Mouse (Mus musculus): ENCODE results near the gene 1700013G24Rik.

1700013G24Rik gene

DNA sequence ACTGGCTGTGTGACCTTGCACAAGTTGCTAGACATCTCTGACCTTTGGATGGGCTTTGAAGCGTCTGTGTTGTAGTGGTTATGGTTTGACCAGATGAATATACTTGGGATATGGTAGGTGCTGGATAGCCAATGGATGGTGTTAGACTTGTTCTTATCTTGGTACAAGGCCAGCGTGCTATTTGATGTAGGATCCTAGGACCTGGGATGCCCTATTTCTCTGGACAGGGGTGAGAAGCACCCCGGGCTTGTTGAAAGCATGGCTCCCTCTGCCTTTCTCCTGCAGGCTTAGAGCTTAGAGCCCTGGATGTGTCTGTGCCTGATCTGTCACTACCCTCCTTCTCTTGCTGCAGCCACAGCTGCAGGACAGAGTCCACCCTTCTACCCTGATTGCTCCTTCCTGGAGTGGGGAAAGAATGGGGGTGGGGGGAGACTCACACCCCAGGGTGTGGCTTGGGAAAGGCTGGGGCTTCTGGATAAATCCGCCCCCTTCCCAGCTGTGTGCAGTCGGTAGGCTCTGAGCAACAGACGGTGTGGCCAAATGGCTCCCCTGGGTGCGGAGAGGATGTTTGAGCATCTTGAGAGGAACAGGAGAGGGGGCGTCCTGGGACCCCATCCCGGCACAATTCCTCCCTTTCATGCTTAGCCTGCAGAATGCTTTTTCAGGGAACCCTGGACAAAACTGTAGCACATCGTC is 23.1 kb downstream of the 1700013G24Rik start:
- DNase-seq (ENCODE audit: low spot score): no peak

DNA sequence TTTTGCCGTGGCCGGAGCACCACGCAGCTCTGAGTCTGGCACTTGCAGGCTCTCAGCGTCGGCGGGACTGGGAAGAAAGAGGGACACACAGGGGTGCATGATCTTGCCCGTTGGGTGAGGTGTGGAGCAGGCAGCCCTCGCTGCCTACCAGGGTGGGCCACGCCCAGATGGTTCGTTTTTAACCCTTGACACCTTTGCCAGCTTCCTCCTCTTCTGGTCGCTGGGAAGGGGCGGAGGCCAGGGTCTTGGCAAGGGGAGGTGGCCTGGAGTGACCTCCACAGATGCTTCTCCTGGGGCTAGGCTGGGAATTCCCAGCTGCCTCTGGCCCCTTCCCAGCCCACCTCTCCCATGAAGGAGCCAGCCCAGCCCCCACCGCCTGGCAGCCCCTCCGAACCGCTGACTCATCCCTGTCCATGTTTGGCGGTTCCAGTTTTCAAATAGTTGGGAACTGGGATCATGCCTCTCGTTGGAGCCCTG is 23.7 kb downstream of the 1700013G24Rik start:
- DNase-seq (ENCODE audit: low spot score): no peak

DNA sequence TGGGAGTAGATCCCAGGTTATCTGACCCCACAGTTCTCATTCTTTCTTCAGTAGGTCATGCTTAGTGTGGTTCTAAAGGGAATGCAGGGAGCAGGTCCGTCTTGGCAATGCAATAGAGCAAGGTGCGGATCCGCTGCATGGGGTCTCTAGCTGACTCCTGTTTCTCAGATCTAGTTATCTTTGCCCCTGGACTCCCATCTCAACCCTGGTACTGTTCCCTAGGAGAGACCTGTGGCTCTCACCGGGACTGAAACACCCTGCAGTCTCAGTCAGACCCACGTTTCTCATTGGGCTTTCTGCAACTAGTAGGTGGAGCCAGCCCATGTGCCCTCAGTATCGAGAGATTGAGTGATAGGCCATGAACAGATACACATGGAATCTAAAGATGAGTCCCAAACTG is 24.5 kb downstream of the 1700013G24Rik start:
- no peak for DNase-seq (ENCODE audit: low spot score)

DNA sequence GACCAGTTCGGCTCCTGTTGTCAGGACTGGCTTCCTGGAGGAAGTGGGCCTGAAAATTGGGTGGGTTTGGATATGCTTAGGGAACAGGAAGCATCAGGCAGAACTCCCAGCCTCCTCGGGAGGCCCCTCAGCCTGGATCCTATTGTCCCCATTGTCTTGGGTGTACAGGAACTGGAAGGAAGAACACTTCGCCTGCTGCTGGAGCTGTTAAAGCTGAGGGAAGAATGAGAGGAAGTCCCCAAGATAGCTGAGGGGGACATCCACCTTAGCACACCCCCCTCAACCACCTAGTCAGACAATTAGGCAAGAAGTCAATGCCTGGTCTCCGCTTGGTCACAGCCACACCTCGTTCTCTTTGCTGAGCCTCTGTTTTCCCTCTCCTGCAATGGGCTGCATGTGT is 25.2 kb downstream of the 1700013G24Rik start:
- DNase-seq (ENCODE audit: low spot score): no peak

DNA sequence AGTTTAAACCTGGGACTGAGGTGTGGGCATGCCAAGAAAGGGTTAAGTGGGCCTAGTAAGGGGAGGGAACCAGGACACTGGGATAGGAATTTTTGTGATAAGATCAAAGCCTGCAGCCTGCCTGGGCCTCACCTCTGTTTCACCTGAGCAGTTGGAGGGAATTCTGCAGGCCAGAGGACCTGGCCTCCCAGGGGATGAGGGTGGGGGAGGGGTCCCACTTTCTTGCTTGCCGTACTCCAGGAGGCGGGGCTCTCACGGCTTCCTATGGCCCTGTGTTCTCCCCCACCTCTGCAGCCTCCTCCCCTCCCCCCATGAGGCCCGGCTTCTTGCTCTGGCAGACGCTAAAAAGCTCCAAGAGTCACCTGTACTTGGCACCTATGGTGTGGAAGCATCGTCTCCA is 26.7 kb downstream of the 1700013G24Rik start:
- no peak for DNase-seq (ENCODE audit: low spot score)

DNA sequence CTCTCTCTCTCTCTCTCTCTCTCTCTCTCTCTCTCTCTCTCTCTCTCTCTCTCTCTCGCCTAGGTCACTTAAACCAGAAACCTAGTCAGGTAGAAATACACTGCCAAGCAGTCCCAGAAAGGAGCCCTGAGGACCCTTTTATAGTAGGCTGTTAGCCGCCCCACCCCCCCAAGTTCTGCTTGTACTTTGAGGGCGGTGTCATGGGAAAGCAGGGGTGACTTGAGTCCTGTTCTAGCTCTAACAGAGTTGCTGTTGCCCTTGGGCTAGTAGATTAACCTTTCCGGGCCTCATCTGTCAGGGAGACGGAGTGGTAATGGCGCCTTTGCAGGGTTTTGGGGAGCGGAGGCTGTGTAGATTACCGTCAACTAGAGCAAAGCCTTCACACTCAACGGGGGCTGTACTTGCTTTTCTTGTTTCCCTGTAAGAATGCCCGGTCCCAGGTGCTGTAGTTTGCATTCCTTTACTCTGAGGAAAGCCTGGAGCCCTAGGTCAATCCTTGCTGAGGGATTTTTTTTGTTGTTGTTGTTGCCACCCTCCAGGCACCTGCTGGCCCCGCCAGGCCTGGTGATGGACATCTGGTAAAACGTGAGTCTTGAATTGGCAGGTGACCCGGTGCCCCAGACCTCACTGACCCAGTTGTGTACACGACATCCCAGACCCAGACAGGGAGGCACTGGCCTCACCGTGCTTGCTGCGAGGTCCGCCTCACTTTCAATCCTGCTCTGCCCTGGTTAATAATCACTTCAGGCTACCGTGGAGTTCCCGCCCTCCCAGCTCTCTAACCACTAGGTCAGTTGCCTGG is 27.3 kb downstream of the 1700013G24Rik start:
- DNase-seq (ENCODE audit: low spot score): no peak

DNA sequence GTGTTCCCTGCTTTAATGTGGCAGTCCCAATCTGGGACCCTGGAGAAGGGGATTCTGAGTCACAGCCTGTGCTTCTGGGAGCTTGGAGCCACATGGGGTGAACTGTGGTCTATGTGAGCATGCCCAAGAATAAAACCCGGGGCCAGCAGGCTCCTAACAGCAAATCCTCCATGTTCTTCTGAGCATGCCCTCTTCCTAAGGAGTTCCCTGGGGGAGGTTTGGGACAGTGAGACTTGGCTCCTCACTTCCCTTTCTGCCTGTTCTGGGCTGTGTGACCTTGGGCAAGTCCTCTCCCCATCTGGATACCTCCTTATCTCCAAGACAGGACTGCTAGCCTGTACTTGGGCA is 27.9 kb downstream of the 1700013G24Rik start:
- no peak for DNase-seq (ENCODE audit: low spot score)

DNA sequence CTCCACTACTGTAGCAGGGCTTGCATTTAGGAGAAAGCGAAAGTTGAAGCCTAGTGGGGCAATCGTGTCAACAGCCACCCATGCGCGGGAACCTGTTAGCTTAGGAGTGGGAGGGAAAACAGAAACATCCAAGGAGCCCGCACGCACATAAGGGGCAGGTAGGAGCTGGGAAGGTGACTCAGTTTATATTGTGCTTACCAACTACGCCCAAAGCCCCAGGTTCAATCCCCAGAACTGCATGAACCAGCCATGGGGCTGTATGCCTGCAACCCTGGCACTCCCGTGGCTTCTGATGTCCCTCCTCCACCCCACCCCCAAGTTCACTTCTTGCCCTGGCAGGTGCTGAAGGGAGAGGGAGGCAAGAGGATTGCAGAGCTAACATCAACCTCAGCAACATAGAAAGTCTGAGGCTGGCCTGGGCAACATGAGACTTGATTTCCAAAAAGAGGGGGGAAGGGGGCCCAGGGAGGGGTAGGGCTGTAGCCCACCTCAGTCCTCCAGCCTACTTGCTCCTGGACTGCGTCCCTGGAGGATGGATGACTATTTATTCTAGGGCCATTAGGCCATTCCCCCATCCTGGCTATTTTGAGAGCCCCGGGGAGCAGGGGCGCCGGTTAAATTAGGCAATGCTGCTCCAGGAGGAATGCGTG is 28.4 kb downstream of the 1700013G24Rik start:
- DNase-seq (ENCODE audit: low spot score): no peak

DNA sequence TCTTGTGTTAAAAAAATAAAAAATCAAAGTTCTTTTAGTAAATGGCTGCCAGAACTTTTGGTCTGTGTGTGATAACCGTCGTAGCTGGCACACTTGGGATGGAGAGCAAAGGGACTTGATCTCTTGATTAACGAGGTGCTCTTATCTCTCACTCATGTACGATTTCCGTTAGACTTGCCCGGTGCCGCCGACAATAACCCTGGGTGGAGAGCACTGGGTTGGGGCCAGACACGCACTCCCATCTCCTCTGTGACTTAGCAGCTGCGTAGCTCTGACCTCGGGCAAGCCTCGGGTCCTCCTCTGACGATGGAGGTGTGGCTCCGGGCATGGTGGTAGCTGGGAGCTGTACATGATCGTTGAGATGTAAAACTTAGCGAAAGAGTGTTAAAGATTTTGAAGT is 30.8 kb downstream of the 1700013G24Rik start:
- no peak for DNase-seq (ENCODE audit: low spot score)

DNA sequence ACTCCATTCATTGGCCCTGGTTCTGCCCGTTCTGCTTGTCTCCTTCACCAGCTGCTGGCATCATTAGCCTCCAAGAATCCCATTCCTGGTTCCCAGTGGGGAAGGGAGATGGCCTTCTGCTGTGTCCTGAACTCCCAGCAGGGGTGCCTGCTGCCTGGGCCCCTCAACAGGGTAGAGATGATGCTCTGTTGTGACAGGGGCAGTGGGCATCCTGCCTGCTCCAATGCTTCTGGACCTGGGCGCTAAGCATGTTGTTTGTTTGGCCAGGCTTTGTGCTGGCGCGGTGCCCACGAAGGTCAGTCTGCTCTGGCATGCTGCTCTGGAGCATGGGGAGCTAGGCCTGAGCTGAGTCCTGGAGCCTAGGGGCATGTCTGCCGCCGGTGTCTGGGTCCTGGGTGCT is 31.5 kb downstream of the 1700013G24Rik start:
- peak; percentile 71 for DNase-seq (ENCODE audit: low spot score)

DNA sequence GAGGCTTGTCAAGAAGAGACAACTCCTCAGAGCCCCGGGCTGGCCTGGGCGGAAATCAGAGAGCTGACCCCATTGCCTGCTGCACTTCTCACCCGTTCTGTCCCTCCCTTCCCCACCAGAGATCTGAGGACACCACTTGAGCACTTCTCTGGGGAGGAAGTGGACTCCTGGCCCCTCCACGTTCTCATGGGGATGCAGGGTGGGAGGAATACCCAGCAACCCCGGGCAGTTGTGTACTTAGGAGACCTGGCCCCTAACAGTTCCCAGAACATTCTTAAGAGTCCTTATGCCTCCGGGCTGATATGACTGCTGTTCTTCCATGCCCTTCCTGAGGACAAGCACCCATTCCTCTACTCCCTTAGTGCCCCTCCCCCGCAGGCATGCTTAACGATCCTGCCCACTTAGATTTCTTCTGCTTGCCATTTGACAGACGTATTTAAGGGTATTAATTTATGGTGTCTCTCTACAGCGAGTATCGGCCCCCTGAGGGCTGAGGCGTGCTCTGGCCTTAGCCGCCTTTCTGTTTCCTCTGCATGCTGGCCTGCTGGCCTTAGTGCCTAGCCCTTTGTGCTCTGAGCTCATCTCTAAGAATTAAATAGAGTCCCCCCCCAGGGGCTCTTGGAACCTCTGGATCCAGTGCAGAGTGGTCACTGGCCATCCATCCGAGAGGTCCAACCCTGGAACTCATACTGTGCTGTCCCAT is 32.3 kb downstream of the 1700013G24Rik start:
- no peak for DNase-seq (ENCODE audit: low spot score)

DNA sequence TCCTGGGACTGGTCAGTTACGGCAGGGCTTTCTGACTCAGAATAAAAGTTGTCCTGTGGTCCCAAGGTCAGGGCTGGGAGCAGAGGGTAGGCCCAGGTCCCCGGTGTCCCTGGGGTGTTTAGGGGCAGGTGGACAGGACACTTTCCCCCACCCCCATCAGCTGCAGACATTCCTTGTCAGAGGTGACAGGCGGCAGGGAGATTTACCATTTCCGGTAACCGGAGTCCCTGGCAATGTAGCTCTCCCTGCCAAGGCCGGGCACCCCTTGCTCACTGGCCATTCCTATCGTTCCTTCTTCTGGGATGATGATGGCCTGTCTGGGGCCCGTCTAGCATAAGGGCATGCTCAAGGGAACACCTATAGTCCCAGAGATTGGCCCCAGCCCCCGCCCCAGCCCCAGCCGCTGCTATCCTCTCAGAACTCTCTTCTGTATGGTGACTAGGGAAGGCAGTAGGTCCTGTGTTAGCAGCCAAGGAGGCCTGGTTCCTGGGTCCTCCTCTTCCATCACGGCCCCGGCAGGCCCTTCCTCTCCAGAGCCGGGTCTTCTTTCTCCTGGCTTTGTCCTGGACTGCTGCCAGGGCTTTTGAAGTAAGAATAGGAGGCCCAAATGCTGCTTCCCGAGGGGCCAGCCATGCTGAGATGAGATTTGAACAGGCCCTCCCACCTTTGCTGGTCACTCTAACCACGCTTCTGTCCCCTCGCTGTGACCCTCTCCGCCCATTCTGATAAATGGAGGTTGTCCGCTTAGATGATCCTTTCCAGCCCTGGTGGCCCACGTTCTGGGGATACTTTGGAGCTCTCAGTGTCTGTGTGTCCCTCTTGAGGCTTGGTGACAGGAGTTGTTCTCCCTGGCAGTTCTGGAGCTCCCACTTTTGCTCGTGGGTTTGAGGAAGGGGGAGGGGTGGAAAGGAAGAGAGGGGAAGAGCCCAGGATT is 33.3 kb downstream of the 1700013G24Rik start:
- DNase-seq (ENCODE audit: low spot score): no peak

DNA sequence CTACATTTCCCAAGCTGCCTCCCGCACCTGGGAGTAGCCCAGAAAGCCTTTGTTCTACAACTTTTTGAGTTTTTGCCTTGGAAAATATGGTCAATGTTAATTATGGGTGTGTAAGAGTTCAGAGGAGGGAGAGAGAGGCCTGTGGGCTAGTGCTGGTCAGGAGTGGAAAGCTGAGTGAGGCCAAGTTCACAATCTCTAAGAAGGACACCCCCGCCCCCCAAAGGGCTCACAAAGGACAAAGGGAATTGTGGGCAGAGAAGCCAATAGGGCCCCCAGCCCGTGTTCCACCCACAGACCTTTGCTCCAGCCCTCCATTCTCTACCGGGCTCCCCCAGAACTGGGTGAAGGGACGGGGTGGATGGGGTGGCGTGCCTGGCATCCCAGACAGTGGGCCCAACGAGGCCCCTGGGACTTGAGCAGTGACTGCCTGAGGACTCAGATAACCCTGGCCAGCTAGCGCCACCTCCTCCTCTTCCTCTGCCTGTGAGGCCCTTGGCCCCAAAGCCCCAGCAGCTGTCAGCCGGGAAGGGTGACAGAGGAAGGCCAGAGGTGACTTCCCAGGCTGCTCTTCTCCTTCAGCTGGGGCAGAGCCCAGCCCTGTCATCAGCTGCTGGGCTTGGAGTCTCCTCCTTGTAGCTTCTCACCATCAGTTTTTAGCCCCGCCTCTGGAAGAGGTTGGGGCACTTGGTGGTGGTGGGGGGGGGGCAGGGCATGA is 34.4 kb downstream of the 1700013G24Rik start:
- DNase-seq (ENCODE audit: low spot score): peak; percentile 58

DNA sequence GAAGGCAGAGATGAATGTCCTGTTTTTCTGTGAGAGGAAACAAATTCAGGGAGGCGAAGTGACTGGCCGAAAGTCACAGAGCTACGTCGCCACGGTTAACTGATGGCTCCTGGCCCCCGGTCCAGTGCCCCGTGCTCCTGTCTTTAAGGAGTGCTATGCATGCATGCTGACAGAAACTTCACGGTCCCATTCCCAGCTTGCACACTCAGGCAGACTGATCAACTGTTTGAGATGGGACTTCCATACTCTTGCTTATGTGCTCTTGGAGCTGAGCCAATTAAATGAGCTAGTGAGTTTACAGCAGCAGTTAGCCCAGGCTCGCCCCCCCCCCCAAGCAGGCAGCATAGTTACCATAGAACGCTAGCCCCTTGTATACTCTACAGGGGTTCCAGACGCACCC is 35.0 kb downstream of the 1700013G24Rik start:
- no peak for DNase-seq (ENCODE audit: low spot score)

DNA sequence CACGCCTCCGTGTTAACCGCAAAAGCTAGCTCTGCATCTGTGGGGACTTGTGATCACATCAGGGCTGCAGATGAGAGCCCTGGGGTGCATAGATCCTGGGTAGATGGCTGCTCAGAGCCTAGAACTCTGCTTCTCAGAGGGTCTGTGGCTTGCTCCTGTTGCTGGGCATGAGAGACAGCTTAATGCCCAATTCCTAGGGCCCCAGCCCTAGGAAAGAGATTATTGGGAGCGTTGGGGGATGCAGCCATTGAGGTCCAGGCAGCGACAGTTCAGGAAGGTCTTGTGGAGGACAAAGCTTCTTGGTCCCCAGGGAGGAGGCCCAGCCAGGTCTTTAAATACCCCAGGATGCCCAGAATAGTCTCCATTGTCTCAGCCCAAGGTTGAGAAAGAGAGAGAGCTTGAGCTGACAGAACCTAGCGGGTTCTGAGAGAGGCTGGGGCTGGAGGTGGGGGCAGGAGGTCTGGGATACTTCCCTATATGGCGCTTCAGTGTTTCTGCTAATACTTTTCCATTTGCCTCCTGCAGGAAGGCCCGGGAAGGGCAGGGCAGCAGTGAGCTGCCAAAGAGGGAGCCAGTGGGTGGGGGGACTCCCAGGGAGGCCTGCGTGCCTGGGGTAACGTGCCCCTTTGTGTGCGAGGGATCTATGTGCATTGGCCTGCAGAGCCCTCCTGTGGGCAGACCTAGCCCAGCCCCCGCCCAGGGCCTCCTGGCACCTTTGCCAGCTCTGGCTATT is 35.7 kb downstream of the 1700013G24Rik start:
- DNase-seq (ENCODE audit: low spot score): peak; percentile 52

DNA sequence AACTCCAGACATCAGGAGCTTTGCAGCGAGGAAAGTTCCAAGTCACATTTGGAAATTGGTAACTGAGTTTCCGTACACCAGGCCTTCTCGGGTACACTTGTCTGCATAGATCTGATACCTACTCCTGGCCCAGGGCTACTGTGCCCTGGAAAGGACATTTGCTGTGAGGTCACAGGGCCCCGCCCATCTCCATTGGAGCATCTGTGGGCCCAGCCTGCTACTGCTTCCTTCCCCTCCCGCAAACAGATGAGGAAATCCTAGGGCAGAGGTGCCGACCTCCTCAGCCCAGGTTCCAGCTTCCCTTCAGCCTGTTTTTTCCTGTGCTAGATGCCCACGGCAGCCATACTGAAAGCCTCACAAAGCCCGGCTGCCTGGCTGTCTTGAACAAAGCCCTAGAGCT is 36.9 kb downstream of the 1700013G24Rik start:
- DNase-seq (ENCODE audit: low spot score): no peak

DNA sequence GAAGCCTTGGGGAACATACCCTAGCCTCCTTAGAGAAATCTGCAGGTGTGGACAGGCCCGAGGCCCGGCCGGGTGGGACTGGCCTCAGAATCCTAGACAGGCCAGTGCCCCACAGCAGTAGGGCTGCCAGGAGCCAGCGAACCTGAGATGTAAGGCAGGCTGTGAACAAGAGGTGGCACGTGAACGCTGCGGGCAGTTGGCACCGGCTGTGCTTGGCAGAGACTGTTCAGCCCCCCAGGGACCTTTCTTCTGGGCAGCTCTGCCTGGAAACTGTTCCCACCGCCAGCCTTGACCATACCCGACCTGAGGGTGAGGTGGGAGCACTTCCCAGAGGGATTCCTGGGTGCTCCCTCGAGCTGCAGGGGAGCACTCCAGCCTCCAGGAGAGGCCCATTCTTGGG is 39.5 kb downstream of the 1700013G24Rik start:
- no peak for DNase-seq (ENCODE audit: low spot score)

DNA sequence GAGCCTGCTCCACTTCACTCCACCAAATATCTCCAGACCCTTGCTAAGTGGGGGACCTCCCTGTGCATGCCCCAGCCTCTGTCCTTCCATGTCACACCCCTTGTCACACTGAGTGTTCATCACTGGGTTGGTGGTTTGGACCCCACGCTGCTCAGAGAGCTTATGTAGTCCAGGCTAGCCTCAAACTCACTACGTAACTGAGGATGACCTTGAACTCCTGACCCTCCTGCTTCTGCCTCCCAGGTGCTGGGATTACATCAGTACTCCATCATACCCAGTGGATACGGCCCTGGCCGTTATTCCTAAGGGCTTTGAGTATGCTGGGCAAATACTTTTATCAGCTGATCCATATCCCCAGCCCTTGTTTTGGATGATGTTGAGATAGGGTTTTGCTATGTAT is 40.1 kb downstream of the 1700013G24Rik start:
- no peak for DNase-seq (ENCODE audit: low spot score)

DNA sequence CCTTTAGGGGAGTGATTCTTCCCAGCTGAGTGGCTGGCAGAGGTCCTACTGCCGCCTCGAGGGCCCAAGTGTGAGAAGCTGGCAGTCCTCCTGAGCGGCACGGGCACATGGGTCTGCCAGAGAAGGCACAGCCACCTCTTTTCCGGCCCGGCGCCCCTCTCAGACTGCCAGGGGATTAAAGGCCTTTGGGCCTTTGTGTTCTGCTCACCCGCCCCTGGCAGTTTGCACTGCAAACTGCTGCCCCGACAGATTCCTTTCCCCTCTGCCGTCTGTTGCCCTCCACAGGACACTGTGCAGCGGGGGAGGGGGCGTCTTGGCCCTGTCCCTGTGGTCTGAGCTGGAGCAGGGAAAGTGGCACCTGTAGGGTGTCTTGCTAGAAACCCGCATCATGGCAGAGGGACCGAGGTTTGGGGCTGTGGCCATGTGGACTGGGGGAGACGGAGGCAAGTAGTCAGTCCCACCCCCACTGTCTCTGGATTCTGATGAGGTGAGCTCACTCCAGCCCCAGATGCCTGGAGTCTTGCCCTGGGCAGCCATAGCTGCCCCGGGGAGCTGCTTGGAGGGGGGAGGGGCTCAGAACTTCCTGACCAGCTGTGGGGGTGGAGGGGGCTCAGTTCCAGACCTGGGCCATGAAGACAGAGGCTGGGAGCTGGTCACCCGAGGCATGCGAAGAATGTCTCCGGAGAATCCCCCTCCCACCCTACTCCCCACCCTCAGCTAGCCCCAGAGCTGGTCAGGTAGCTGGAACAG is 41.8 kb downstream of the 1700013G24Rik start:
- DNase-seq (ENCODE audit: low spot score): no peak
